Mouse (Mus musculus) NIH3T3 (cell line): ENCODE measurements at regions not wholly inside any gene's neighbourhood (a gene's known extent, or its start where the extent isn't known, plus 50 kb on each side); places are given as distances from the start of the nearest gene placed in this dataset.

ENCODE experiments used
- DNase-seq: peaks from one replicate; pipeline ENCODE4 v3.0.0-alpha.2; 2012; ENCODE audit warnings: low read depth

DNA sequence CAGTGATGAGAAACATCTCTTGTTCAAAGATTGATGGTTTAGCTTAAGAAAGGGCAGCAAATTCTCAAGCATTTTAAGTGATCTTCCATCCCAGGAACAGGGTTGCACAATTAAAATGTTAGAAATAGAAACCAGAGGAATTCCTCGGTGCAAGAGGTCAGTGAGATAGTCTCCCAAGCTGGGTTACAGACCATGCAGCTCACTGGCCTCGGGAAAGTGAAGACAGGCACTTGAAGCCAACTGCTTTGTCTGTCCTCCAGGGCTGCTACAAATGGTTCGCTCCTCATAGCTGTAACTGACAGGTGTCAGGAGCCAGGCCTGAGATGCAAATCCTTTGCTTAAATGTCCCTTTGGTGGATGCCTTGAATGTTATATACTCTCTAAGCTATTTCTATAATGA is 306.2 kb upstream of the Jag1 start:
- DNase-seq, result peak; percentile 32

DNA sequence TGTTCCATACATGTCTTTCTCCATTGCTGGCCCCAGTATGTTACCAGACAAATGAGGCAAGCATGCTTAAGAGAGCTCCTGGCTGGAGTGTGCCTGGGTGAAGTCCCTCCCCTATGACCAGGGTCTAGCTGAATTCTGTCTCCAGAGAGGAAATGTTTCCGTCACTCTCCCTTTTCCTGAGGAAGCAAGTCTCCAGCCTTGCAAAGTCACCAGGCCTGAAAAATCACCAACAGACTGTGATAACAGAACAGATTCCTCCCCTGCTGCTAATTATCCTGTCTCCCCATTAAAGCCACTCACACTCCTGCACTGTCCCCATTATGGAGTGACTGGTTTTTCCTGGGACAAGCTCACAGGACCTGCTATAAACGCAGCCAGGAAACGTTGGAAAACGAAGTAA is 303.2 kb upstream of the Jag1 start:
- no peak for DNase-seq

DNA sequence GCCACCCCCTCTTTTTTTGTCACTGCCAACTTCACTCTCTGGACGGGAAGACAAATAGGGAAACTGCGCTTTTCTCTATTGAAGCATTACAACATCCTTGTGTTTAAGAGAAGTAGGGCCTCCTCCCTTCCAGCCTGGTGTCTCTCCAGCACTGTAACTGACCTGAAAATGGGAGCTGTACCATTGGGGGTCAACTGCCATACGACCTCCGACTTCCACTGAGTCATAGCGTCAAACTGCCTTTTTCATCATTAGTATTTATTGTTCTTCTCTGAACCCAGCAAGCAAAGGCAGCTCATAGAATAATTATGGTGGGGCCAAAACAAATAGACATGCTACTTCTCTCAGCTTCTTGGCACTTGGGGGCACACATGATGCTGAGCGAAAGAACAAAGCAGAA is 301.2 kb upstream of the Jag1 start:
- no peak for DNase-seq

DNA sequence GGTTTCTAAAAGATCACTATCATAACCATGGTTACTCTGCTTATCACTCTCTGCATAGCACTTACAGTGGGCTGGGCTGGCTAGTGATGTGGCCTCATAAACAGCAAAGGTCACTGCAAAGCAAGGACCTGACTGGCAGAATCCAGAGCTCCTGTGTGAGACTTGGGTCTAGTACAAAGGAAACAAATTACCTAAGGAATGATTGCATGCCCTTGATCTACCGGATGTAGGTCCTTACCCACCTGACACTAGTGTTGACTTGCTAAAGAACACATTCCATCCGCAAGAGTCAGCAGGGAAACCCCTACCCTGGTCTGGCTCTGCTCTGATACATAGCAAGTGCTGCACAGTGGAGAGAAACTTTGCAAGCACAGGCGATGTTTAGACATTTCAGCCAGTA is 297.0 kb upstream of the Jag1 start:
- DNase-seq, result peak; percentile 44

DNA sequence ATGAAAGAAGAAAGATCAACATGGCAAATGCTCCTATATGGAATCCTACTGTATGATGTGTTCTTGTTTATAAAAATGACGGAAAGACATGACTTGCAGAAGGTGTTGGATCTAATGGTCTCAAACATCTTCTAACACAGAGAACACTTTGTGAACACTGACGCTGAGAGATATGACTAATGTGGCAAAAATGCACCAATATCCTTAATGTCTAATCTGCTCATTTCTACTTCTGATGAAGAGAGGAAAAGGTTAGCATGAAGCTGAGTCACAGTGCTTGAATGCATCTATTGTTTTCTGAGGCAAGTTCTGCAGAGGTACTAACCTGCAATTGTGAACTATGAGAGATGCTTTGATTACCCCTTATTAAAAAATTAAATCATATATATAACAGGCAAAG is 293.2 kb upstream of the Jag1 start:
- peak; percentile 42 for DNase-seq

DNA sequence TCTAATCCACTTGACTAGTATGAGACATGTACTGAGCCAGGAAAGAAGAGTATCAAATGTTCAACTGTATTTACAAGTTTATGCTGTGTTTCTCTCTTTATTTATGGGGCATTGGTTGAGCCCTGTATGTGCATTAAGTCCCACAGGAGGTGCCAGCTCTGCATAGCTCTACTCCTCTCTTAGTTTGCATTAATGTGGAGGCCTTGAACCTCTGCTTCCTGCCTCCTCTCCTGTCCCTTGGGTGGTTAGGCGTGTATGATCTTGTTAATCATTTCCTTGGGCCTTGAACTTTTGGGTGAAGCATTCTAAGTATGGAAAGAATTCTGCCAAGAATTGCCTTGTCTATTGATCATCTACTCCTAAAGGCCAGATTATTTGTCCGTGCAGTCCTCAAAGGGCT is 291.9 kb upstream of the Jag1 start:
- DNase-seq, result no peak

DNA sequence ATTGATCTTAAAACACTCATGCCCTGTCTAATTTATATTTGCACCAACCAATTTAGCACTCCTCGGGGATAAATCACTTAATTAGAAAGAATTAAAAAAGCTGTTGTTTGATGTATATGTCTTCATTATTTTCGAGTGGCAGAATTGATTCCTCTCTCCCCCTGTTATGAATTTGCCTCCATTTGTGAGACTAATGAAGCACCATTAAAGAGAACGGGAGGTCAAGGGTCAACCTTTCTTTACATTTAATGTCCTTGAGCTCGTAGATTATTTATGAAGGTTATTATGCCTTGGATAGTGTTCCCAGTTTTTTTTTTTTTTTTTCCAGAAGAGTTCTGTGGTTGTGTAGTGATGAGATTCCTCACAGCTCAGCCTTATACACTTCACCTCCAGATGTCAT is 277.0 kb upstream of the Jag1 start:
- DNase-seq, result no peak

DNA sequence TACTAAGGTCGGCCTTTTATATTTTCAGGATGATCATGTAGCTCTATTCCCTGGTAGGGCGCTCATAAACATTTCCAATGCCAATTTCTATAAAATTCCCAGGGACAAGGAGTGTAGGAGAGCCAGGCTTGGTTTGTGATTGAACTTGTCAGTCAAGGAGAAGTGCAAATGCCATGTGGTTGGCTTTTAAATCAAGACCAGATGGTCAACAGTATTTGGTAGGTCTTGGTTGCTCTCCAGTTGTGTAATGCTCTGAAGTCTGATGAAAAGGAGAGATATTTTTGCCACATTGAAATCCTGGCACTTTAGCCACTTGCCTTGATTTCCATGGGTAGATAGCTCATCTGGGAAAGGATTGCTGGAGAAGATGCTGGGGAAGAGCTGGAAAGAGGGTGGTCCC is 263.4 kb upstream of the Jag1 start:
- peak; percentile 63 for DNase-seq

DNA sequence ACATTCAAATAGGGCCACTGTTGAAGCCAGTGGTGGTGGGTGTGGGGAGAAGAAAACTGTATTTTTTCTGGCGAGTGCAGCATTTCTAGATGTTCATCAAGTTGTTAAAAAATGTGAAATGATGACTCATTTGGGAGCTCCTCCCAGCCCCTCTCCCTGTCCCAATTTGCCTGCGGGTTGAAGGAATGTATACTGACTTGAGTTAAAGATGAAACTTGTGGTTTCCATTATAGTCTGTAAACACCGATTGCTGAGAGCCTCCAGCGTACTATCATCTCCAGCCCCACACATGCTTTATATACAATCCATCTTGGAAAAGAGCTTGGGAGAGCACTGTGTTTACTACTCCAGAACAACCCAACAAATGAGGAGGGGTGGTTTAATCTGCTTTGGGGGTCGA is 258.9 kb upstream of the Jag1 start:
- peak; percentile 90 for DNase-seq

DNA sequence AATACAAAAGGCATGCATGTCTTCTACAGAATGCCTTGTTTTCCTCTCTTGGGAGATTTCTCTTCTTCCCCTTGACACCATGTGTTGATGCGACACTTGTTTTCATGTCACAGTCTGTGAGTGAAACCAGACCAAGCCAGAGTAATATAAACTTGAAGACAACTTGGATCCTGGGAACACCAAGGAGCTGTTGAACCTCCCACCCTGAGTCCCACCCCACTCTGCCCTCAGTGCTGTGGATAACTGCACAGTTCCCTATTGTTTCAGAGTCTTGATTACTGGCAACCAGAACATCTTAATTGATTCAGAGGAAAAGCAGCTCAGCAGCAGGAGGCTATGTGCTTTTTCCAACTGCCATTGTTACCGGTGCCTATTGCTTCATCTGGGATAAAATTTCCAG is 254.6 kb upstream of the Jag1 start:
- no peak for DNase-seq

DNA sequence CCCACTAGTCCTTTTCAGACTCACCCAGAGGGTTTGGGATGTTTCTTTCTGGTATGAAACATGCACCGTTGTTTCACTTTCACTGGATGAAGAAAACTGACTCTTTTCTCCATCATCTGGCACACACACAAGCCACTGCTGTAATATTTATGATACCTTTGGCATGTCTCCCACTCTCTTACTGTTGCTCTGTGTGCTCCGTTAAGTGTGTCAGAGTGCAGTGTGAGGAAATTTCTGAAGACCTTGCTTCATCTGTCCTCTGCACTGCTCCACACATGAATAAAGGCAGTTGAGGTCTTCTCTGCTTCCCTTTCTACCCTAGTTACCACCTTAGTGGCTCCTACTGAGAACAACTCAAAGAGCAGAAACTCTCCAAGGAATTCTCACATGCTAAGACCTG is 246.6 kb upstream of the Jag1 start:
- DNase-seq, result peak; percentile 81

DNA sequence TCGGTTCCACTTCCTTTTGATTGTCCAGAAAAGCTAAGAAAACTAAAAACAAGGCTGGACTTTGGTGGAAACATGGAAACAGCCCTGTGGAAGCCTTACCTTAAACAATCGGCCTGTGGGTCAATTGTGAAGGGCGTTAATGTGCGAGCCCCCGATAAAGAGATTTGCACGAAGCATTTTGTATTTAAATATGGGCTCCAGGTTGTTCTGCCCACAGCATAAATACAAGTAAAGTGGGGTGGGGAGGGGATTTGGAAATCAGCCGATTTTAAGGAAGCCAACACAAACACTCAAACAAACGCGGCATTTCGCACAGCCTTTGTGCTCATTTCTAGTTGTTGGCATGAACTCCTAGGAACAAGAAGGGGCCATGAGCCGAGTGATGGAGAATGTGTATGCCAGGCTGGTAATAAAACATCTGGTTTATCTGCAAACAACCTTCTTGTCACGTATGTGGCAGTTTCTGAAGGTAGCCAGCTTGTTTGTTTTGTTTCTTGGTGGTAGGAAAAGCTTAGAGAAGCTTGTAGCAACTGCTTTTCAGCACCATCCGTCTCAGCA is 240.8 kb upstream of the Jag1 start:
- DNase-seq, result no peak

DNA sequence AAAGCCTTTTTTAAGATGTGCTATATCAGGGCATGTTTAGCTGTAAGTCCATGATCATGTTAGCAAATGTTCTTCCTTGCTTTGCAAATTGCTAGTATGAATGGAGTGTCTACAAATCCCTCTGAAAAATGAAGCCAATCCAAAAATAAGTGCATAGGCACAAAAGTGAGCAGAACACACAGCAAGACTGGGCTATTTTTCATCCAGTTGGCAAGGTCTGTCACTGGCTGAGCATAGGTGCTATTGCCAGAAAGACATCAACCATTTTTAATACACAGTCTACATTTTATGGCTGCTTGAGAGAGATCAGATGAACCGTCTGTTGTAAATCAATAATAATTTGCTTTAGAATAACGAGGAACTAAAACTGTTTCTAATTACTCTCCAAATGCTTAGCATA is 227.3 kb upstream of the Jag1 start:
- DNase-seq, result no peak

DNA sequence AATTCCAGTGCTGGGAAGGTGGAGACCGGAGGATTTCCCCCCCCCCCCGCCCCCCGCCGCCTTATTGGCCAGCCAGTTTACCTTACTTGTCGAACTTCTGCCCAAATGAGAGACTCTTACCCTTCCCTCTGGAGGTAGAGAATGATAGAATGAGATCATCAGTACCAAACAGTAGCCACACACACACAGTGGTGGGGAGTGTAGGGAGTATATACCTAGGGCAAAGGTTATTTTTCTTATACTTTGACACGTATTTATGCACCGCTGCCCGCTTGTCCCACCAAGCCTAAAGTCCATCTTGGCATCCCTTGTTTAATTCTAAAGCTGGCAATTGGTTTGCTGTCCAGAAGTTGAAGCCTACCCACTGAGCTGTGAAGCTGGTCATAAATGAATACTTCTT is 213.6 kb upstream of the Jag1 start:
- DNase-seq, result no peak

DNA sequence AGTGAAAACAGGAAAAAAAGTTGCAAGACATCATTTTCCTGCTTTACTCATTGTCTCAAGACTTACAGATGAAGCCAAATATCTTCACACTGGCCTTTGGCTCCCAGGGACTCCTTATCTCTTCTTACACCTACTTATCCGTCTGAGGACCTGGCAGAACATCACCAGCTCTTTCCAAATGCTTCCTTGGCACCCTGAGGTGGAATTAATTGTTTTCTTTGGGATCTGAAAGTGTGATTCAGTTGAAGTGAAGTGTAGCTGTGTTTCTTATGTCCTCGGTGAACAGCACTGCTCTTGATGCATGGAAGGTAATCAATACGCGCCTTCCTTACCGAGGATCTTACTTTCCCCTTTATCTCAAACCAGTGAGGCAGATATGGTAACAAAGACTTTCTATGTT is 207.0 kb upstream of the Jag1 start:
- DNase-seq, result no peak

DNA sequence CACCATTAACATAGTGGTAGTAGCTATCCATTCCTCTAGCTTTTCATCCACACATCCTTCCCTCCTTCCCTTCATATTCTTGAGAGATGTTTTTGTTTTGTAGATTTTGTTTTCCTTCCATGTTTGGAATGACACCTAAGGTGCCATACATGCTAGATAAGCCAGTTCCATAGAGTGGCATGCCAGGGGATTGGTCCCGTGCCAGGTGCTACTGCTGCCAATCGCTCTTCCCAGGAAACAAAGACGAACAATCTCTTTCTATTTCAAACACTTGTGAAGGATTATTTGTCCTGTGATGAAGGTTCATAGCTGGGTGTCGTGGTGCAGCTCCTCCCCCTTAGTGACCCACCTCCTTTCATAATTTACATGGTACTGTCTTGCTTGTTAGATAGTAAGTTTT is 194.1 kb upstream of the Jag1 start:
- DNase-seq, result no peak

DNA sequence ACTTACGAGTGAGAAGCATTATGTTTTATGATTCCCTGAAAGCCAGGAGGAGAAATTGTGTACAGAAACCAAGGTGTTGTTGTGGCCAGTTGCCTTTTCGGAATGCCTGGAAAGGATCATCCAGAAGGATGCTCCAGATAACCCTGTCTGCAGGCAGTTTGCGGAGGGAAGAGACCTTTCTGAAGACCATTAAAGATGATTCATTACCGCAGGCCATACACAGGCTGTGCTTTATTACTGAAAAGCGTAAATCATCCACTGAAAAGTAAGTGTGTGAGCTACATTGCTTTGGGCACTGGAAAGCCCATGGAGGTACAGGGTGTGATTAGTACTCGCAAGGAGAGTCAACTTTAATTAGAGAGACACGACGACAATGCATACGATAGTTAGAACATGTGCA is 191.7 kb upstream of the Jag1 start:
- no peak for DNase-seq

DNA sequence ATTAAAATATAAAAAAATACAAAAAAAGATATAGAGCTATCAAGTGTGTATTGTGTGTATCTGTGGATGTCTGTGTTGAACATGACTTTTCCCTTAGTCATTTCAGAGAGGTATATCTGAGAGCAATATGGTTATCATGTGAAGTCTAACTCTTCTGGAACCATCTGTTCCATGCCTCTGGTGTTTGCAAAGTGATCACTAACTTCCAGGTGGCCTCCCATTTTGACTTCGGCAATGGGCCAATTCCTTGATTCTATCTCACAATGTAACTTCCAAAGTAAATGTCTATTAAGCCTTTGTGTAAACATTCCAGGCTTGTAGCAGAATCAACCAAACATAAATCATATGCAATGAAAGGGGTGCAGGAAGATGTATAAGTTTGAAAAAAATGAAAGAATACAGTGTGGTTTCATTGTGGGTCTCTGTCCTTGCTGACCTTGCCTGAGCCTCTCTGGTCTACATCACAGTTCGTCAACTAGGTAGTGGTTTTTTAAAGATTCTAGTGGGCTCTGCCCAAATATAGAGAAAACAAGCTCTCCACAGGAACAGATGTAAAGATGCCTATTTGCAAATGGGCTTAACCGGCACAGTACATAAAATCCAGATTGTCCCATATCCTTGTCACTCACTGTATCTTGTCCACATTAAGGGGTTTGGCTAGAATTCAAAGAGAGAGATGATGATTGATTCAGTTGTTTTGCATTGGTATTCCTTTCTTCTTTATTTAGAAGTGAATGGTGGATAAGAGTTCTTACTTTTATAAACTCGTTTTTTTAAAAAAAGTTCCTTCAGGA is 185.2 kb upstream of the Jag1 start:
- no peak for DNase-seq

DNA sequence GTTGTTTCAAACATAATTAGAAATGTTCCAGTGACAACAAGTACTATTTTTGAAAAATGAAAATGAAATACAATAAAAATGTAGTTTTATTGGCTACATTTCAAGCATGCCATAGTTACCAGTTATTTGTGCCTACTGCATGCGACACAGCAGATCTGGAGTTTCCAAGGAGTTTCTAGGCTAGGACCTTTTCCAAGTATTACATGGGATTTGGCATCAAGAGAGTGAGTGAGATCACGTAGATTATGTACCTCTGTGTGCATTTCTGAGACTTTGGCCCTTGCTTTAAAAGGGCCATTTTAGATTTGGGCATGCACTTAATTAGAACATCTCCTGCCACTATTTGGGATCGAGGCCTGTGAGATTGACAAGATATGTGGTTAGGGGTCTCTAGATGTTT is 172.8 kb upstream of the Jag1 start:
- DNase-seq, result peak; percentile 6

DNA sequence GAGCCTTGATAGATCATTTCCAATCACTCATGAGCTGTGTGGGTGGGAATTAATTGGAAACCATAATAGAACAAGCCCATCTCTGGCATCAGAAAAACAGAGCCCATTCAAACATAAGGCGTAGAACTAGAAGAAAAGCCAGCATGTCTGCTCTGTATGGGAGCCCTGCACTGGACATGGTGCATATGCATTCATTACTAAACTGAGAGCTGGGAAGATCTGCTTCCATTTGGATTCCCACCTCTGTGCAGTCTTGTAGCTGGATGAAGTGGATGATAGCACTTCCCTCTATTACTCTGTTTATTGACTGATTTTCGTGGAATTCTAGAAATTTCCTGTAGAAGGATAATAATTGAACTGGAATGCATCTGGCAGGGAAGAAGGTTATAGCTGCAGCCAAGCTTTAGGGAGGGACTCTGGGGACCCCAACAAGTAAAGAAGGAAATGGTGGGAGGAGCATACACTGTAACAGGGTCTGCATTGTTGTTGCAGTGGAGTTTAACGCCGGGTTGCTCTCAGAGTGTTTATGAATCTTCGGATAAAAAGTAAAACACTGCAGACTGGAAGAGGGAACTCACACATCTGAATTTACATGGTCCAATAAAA is 155.2 kb upstream of the Jag1 start:
- DNase-seq, result peak; percentile 6

DNA sequence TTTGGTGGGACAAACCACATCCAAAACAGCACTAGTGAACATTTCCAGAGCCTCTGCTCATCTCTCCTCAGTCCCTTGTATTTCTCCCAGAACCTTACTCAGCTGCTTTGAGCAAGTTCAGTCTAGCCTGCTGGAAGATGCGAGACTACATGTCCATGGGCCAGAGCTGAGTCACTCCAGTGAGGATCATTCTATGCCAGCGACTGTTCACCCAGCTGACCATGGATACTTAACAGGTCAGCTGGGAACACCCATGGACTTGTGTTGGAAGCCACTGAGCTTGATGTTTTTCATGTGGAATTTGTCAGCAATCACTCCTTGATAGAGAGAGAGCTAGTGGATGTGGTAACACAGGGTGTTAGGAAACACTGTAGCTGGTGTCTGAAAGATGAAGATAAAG is 146.5 kb upstream of the Jag1 start:
- DNase-seq, result peak; percentile 49

DNA sequence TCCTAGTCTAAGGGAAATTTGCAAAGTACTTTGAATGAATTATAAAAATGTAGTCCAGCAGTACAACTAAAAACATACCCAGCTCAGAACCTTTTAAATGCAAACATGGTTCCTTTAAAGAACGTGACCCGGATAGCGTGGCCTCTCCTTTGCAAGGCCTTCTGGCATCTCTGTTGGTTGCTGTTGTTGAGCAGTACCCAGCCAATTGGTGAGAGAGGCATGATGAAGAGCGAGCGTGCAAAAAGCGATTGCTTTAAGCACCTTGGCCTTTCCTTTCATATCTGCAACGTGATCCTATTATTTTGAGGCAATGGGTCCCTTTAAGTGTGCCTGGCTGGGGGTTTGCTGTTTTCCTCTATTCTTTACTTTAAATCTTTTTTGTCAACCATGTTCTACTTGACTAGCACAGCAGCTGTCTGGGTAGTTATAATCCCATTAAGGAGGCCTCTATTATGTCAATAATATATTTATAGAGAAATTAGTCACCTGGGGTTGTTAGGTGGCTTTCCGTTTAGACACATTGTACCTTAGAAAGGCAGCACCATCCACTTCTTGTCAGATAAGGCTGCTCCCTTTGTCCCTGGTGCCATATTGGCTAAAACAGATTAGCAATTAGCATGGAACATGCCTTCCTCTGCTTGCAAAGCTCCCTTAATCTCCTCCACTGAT is 141.5 kb upstream of the Jag1 start:
- DNase-seq, result no peak

DNA sequence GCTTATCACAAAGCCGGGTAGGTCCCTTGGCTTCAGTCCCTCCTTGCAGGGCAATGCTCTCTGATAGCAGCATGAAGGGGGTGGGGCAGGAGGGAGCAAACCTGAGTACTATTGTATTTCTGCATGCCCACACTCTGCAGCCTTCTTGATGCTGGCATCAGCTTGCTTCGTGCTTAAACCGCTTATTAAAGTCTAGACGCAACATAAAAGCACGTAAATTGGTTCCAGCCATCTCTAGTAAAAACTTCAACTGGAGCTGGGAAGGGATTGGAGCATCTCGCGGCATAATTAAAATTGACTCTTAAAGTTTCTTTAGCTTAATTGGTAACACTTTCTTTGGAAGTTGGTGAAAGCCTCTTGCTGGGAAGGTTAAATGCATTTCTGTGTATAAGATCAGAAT is 131.5 kb upstream of the Jag1 start:
- DNase-seq, result no peak
